Mouse (Mus musculus) spleen, adult 2 months (tissue): ENCODE results near the gene Heatr5b.

Source experiments
- CTCF ChIP-seq: fragments of 200-500 bp; IDR thresholded peaks from 2 replicates; pipeline ENCODE4 v1.5.1; 2011; ENCODE audit warnings: mild to moderate bottlenecking, inconsistent platforms; ENCODE audit not compliant: insufficient read depth, insufficient read length, insufficient replicate concordance; ENCODE audit errors: extremely low read depth
- POLR2A ChIP-seq: fragments of 200-500 bp; IDR thresholded peaks from 2 replicates; pipeline ENCODE4 v1.6.1; 2011; ENCODE audit warnings: low read depth, low read length, inconsistent platforms

DNA sequence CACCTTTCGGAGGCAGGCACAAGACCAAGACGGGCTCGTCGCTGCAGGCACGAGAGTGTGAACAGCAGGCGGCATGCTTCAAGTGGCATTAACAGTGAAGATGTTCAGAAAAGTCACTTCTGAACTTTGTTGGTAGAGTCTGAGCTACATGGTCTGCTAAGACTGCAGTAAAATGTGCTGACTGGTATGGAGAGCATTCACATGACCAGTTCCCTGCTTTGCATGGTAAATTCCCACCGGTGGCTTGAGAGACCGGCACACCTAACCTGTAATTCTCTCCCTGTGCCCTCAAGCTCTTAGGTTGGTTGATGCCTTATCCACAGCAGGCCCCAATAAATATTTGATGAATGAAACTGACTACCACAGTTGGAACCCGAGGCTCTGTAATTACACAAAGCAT lies 86.7 kb downstream of the Heatr5b start:
- no peak for TF ChIP-seq POLR2A
- TF ChIP-seq CTCF: no peak
